Mouse (Mus musculus) limb, embryonic 14.5 days (tissue): ENCODE results near the gene Baz1b. TPM values are rescaled to one million over a fixed set of nuclear protein-coding genes. Genes with fewer than 3 reads are reported as not detected.

ENCODE experiments used
- ATAC-seq: fragments of 200-750 bp; cut with Nextera tagmentation; 2 replicates; pipeline ENCODE4 v1.8.0; 2017; ENCODE audit warnings: low read depth, moderate number of reproducible peaks, moderate TSS enrichment; ENCODE audit not compliant: low FRiP score
- DNase-seq: peaks from one replicate; pipeline ENCODE4 v3.0.0-alpha.2; 2015; ENCODE audit warnings: low spot score
- H3K27ac ChIP-seq: fragments of 300-500 bp; sonication (generic); replicated peaks from 2 replicates; pipeline ENCODE4 v1.5.1; 2014; ENCODE audit warnings: low read depth, mild to moderate bottlenecking, low read length, moderate library complexity, mixed read lengths
- H3K27me3 ChIP-seq: fragments of 300-500 bp; sonication (generic); 2 replicates; pipeline ENCODE4 v1.6.1; 2014; ENCODE audit warnings: low read length, mixed read lengths; ENCODE audit not compliant: control insufficient read depth, insufficient read depth
- H3K36me3 ChIP-seq: fragments of 300-500 bp; sonication (generic); 2 replicates; pipeline ENCODE4 v1.6.1; 2014; ENCODE audit warnings: mild to moderate bottlenecking, low read length, moderate library complexity, mixed read lengths; ENCODE audit not compliant: control insufficient read depth, insufficient read depth
- H3K4me1 ChIP-seq: fragments of 300-500 bp; sonication (generic); 2 replicates; pipeline ENCODE4 v1.6.1; 2014; ENCODE audit warnings: antibody characterized with exemption, low read length, mixed read lengths; ENCODE audit not compliant: control insufficient read depth, insufficient read depth
- H3K4me2 ChIP-seq: fragments of 300-500 bp; sonication (generic); replicated peaks from 2 replicates; pipeline ENCODE4 v1.6.1; 2014; ENCODE audit warnings: low read depth, mild to moderate bottlenecking, low read length, moderate library complexity; ENCODE audit not compliant: severe bottlenecking
- H3K4me3 ChIP-seq: fragments of 300-500 bp; sonication (generic); replicated peaks from 2 replicates; pipeline ENCODE4 v1.5.1; 2014; ENCODE audit warnings: low read length
- H3K9ac ChIP-seq: fragments of 300-500 bp; sonication (generic); 2 replicates; pipeline ENCODE4 v1.6.1; 2014; ENCODE audit warnings: mild to moderate bottlenecking, low read depth, low read length, moderate library complexity; ENCODE audit not compliant: severe bottlenecking
- H3K9me3 ChIP-seq: fragments of 300-500 bp; sonication (generic); 2 replicates; pipeline ENCODE4 v1.6.1; 2016; ENCODE audit warnings: low read length; ENCODE audit not compliant: control insufficient read depth
- POLR2A ChIP-seq: fragments of 200-500 bp; IDR thresholded peaks from 2 replicates; pipeline ENCODE4 v1.8.0; 2012; ENCODE audit warnings: inconsistent platforms, mild to moderate bottlenecking, moderate library complexity, borderline replicate concordance; ENCODE audit not compliant: insufficient read depth, insufficient read length; ENCODE audit errors: extremely low read depth
- WGBS: fragments of 180-500 bp; shearing (Covaris S2); extraction: QIAGEN DNeasy Blood & Tissue Kit; methylation state at CpG from one replicate; pipeline ENCODE4 v1.1.7; 2014; 5-methylcytosine and 5-hydroxymethylcytosine counted together
- microRNA-seq: library from miRNA; unstranded; fragments of <30 nt; microRNA quantifications from one replicate; pipeline ENCODE4, GENCODE M21; 2016
- polyA plus RNA-seq, 2 experiments: library from polyadenylated mRNA; depleted of rRNA in 1 of 2; stranded (reverse) in 1 of 2; unstranded in 1 of 2; fragments of >200 nt; fragmentation: Nextera tagmentation in 1 of 2; extraction: Ambion mirVana in 1 of 2; gene quantifications; 2 replicates each; pipeline versions ENCODE4 v1.2.1 to v1.2.3; 2012 to 2014

The Baz1b gene
- polyA plus RNA-seq, 2 experiments: 52.3 to 72.7 TPM

DNA sequence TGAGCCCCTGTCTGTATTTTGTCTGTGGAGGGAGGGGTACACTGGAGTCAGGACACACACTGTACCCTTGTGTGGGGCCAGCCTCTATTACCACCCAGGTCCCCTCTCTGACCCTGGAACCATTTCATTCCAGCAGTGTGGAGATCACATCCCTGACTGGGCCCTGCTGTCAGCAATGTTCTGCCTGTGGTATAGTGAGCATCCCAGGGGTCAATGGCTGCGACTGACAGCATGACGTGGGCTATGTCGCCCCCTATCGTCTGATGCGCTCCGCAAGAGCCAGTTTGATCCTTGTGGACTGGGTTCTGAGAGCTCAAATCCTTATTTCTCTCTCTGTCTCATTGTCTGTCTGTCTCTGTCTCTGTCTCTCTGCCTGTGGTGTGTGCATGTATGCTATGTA lies 99.1 kb downstream of the Baz1b start:
- Histone ChIP-seq H3K9me3 (no peaks in the 10 kb centered on the region), H3K4me2 (no peak overlapping the region), H3K4me1 (no peaks in the 10 kb centered on the region), H3K27me3 (no peaks in the 10 kb centered on the region), H3K9ac (no peak overlapping the region), H3K36me3 (no peaks in the 10 kb centered on the region), H3K27ac (no peak overlapping the region), H3K4me3 (no peak overlapping the region)
- DNase-seq (peak; percentile 87), ATAC-seq (peak; percentile 68)
- TF ChIP-seq POLR2A: no peak
- WGBS: 1% methylated on average over 6 of the region's 6 CpGs

DNA sequence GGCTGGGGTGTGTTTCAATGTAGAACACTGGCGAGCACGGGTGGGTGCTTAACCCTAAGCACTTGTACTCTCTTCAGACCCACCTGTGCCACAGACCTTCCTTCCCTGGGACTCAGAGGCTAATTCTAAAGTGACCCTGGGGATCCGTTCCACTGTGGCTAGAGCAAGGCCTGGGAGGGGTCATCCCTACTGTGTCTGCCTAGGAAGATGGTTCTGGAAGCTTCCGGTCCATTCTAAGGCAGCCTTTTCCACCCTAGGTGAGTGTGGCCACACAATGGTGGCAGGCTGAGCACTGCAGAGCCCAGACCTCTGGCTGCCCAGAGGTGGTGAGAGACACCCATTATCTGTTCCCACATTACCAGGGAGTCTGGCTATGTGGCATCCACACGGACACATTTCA lies 99.9 kb downstream of the Baz1b start:
- Histone ChIP-seq H3K9me3 (no peaks in the 10 kb centered on the region), H3K27me3 (no peaks in the 10 kb centered on the region), H3K36me3 (no peaks in the 10 kb centered on the region), H3K4me3 (no peak overlapping the region), H3K4me1 (no peaks in the 10 kb centered on the region), H3K27ac (no peak overlapping the region), H3K9ac (no peak overlapping the region), H3K4me2 (no peak overlapping the region)
- no peak for TF ChIP-seq POLR2A
- 77% methylated on average over 5 of the region's 5 CpGs for WGBS
- no peak for DNase-seq
- no peak for ATAC-seq

DNA sequence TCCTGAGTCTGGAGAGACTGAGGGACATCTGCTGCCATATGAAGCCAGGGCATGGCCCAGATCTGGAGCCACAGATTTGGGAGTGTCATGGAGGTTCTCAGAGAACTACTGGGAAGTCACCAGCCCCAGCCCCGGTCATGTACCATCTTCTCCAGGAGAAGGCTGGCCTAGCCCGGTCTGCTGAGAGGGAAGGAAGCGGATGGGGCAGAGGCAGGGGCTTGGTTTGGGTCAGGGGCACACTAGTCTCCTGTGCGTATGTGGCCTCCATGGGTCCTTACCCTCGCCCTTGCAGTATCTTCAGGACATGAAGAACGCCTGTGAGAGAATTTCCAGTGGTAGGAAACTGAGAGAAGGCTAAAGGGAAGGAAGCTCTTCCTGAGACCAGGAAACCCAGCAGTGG lies 103.6 kb downstream of the Baz1b start:
- DNase-seq (no peak), ATAC-seq (no peak)
- Histone ChIP-seq H3K9ac (no peak overlapping the region), H3K27ac (no peak overlapping the region), H3K36me3 (no peaks in the 10 kb centered on the region), H3K4me1 (no peaks in the 10 kb centered on the region), H3K4me2 (no peak overlapping the region), H3K4me3 (no peak overlapping the region), H3K27me3 (no peaks in the 10 kb centered on the region), H3K9me3 (no peaks in the 10 kb centered on the region)
- WGBS: 74% methylated on average over 6 of the region's 6 CpGs
- TF ChIP-seq POLR2A: no peak

DNA sequence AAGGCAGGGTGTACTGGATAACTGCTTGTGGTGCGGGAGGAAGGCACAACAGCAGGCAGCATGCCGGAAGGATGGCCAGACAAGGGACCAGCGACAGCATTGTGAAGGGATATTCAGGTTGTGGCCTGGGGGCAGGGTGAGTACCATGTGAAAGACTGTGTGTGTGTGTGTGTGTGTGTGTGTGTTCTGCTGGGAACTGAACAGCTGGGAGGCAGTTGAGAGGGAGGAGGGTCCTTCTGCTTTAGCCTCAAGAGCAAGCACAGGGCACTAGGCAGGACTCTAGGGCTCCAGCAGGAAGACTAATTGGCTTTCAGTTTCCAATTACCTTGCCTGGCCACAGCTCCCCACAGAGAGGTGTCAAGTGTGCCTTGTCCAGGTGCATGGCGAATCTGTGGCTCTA lies 104.1 kb downstream of the Baz1b start:
- Histone ChIP-seq H3K27ac (no peak overlapping the region), H3K4me1 (no peaks in the 10 kb centered on the region), H3K4me3 (no peak overlapping the region), H3K9ac (no peak overlapping the region), H3K9me3 (no peaks in the 10 kb centered on the region), H3K36me3 (no peaks in the 10 kb centered on the region), H3K27me3 (no peaks in the 10 kb centered on the region), H3K4me2 (no peak overlapping the region)
- 39% methylated on average over 4 of the region's 4 CpGs for WGBS
- TF ChIP-seq POLR2A: no peak
- ATAC-seq: no peak; the same call in 1 of the 2 replicates
- no peak for DNase-seq

DNA sequence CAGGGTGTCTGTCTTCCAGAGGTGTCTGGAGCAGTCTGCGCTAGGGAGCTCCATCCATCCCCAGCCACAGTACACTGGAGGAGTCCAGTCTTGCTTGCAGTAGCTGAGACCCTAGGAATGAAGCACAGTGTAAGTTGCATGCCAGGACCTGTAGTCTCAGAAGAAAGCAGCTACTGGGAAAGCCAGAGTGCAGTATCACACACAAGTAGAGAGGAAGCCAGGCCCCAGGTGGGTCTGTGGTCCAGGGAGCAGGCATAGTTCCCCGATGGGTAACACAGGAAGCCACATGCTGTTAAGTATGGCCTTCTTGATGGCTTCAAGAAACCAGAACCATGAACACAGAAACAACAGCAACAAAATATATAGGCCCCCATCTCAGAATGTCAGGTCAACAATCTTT lies 104.9 kb downstream of the Baz1b start:
- ATAC-seq (no peak), DNase-seq (no peak)
- H3K27ac ChIP-seq: no peak overlapping the region
- no peak overlapping the region for H3K4me3 ChIP-seq
- no peak overlapping the region for H3K9ac ChIP-seq
- H3K4me1 ChIP-seq: no peaks in the 10 kb centered on the region
- H3K27me3 ChIP-seq: no peaks in the 10 kb centered on the region
- H3K36me3 ChIP-seq: no peaks in the 10 kb centered on the region
- TF ChIP-seq POLR2A: no peak
- H3K4me2 ChIP-seq: no peak overlapping the region
- no peaks in the 10 kb centered on the region for H3K9me3 ChIP-seq
- WGBS: 70% methylated on average over 2 of the region's 2 CpGs

Small RNAs within 50 kb of the gene (microRNA-seq; reads per million reads assigned to microRNA genes)
- gene Gm25315: not detected

Other genes with a start within 250 kb of the Baz1b start
- 48.4 and 50.0 TPM in 2 replicates for gene Cldn4, start 240.3 kb upstream of the Baz1b start, polyA plus RNA-seq (2012; rRNA removed)
- gene Cldn4, start 240.3 kb upstream of the Baz1b start, polyA plus RNA-seq (2014; fragmentation: Nextera tagmentation; extraction: Ambion mirVana): 49.3 and 61.5 TPM in 2 replicates
- 7.2 and 8.8 TPM in 2 replicates for gene Cldn3, start 201.1 kb upstream of the Baz1b start, polyA plus RNA-seq (2012; rRNA removed)
- gene Cldn3, start 201.1 kb upstream of the Baz1b start, polyA plus RNA-seq (2014; fragmentation: Nextera tagmentation; extraction: Ambion mirVana): 14.7 and 18.3 TPM in 2 replicates
- 83.2 and 94.3 TPM in 2 replicates for gene Abhd11, start 178.1 kb upstream of the Baz1b start, polyA plus RNA-seq (2012; rRNA removed)
- 64.7 and 67.4 TPM in 2 replicates for gene Abhd11, start 178.1 kb upstream of the Baz1b start, polyA plus RNA-seq (2014; fragmentation: Nextera tagmentation; extraction: Ambion mirVana)
- 39.2 and 45.5 TPM in 2 replicates for gene Stx1a, start 163.8 kb upstream of the Baz1b start, polyA plus RNA-seq (2012; rRNA removed)
- 11.4 and 13.0 TPM in 2 replicates for gene Stx1a, start 163.8 kb upstream of the Baz1b start, polyA plus RNA-seq (2014; fragmentation: Nextera tagmentation; extraction: Ambion mirVana)
- 29.1 and 31.3 TPM in 2 replicates for gene Dnajc30, start 123.1 kb upstream of the Baz1b start, polyA plus RNA-seq (2012; rRNA removed)
- gene Dnajc30, start 123.1 kb upstream of the Baz1b start, polyA plus RNA-seq (2014; fragmentation: Nextera tagmentation; extraction: Ambion mirVana): 32.6 and 39.2 TPM in 2 replicates
- gene Bud23, start 122.3 kb upstream of the Baz1b start, polyA plus RNA-seq (2012; rRNA removed): 107 and 121 TPM in 2 replicates
- gene Bud23, start 122.3 kb upstream of the Baz1b start, polyA plus RNA-seq (2014; fragmentation: Nextera tagmentation; extraction: Ambion mirVana): 101 and 108 TPM in 2 replicates
- 24.5 and 32.0 TPM in 2 replicates for gene Vps37d, start 109.0 kb upstream of the Baz1b start, polyA plus RNA-seq (2012; rRNA removed)
- 10.7 and 12.3 TPM in 2 replicates for gene Vps37d, start 109.0 kb upstream of the Baz1b start, polyA plus RNA-seq (2014; fragmentation: Nextera tagmentation; extraction: Ambion mirVana)
- 3.3 and 5.3 TPM in 2 replicates for gene Mlxipl, start 97.4 kb upstream of the Baz1b start, polyA plus RNA-seq (2012; rRNA removed)
- gene Mlxipl, start 97.4 kb upstream of the Baz1b start, polyA plus RNA-seq (2014; fragmentation: Nextera tagmentation; extraction: Ambion mirVana): 0.54 and 1.6 TPM in 2 replicates
- gene Tbl2, start 37.6 kb upstream of the Baz1b start, polyA plus RNA-seq (2012; rRNA removed): 23.2 and 25.7 TPM in 2 replicates
- gene Tbl2, start 37.6 kb upstream of the Baz1b start, polyA plus RNA-seq (2014; fragmentation: Nextera tagmentation; extraction: Ambion mirVana): 29.8 and 32.1 TPM in 2 replicates
- 20.6 and 24.6 TPM in 2 replicates for gene Bcl7b, start 19.0 kb upstream of the Baz1b start, polyA plus RNA-seq (2012; rRNA removed)
- gene Bcl7b, start 19.0 kb upstream of the Baz1b start, polyA plus RNA-seq (2014; fragmentation: Nextera tagmentation; extraction: Ambion mirVana): 43.3 and 46.2 TPM in 2 replicates
- 31.2 and 50.0 TPM in 2 replicates for gene Fzd9, start 64.0 kb downstream of the Baz1b start, polyA plus RNA-seq (2012; rRNA removed)
- 19.4 and 23.1 TPM in 2 replicates for gene Fzd9, start 64.0 kb downstream of the Baz1b start, polyA plus RNA-seq (2014; fragmentation: Nextera tagmentation; extraction: Ambion mirVana)
- 0.06 and 0.32 TPM in 2 replicates for gene Fkbp6, start 162.8 kb downstream of the Baz1b start, polyA plus RNA-seq (2012; rRNA removed)
- gene Fkbp6, start 162.8 kb downstream of the Baz1b start, polyA plus RNA-seq (2014; fragmentation: Nextera tagmentation; extraction: Ambion mirVana): not detected in 2 replicates
- not detected in 2 replicates for gene Trim50, start 166.0 kb downstream of the Baz1b start, polyA plus RNA-seq (2012; rRNA removed)
- not detected in 2 replicates for gene Trim50, start 166.0 kb downstream of the Baz1b start, polyA plus RNA-seq (2014; fragmentation: Nextera tagmentation; extraction: Ambion mirVana)
- 52.1 and 65.4 TPM in 2 replicates for gene Nsun5, start 182.7 kb downstream of the Baz1b start, polyA plus RNA-seq (2012; rRNA removed)
- gene Nsun5, start 182.7 kb downstream of the Baz1b start, polyA plus RNA-seq (2014; fragmentation: Nextera tagmentation; extraction: Ambion mirVana): 26.2 and 29.1 TPM in 2 replicates
- 38.1 and 53.0 TPM in 2 replicates for gene Pom121, start 207.3 kb downstream of the Baz1b start, polyA plus RNA-seq (2012; rRNA removed)
- gene Pom121, start 207.3 kb downstream of the Baz1b start, polyA plus RNA-seq (2014; fragmentation: Nextera tagmentation; extraction: Ambion mirVana): 15.3 and 18.3 TPM in 2 replicates